In genomic region chr9:23115026-23115425, GRCm38 (mm10) we compare ENCODE assay signal across 13 mouse cellular contexts.
"Had no signal": no experiment of that assay in that cellular context is flagged by ENCODE, and none has a peak within 500 bp of the region (broad histone marks: within the 10 kb centered on the region; RNA-seq: fewer than 3 reads in every experiment).

No protein-coding gene starts in this region.

- H3K27me3 ChIP-seq: limb, embryonic 15.5 days; liver, embryonic 12.5 days; neural tube, embryonic 15.5 days had no signal

- DNase-seq: kidney, postnatal 14 days; lung, embryonic 14.5 days; lung, postnatal 10 days; lung, postnatal 4 days; midbrain, embryonic 14.5 days; right cerebral cortex, adult 18-20 months; right cerebral cortex, postnatal 25 days had no signal

- H3K27ac ChIP-seq: kidney, embryonic 15.5 days; limb, embryonic 15.5 days; liver, embryonic 12.5 days; midbrain, embryonic 10.5 days; neural tube, embryonic 15.5 days had no signal

- H3K4me1 ChIP-seq: kidney, embryonic 15.5 days; limb, embryonic 15.5 days; liver, embryonic 12.5 days; midbrain, embryonic 10.5 days; neural tube, embryonic 15.5 days had no signal

- H3K4me2 ChIP-seq: kidney, embryonic 15.5 days; limb, embryonic 15.5 days; liver, embryonic 12.5 days; lung, embryonic 14.5 days; neural tube, embryonic 15.5 days had no signal

- H3K4me3 ChIP-seq: kidney, embryonic 15.5 days; limb, embryonic 15.5 days; liver, embryonic 12.5 days; midbrain, embryonic 10.5 days; myocyte; neural tube, embryonic 15.5 days had no signal

- H3K9me3 ChIP-seq: kidney, embryonic 15.5 days; limb, embryonic 15.5 days; liver, embryonic 12.5 days; midbrain, embryonic 10.5 days; neural tube, embryonic 15.5 days had no signal

- ATAC-seq: liver, embryonic 12.5 days had no signal

- H3K9ac ChIP-seq: kidney, embryonic 15.5 days; limb, embryonic 15.5 days; liver, embryonic 12.5 days; lung, embryonic 14.5 days; neural tube, embryonic 15.5 days had no signal

- H3K36me3 ChIP-seq: kidney, embryonic 15.5 days; limb, embryonic 15.5 days; liver, embryonic 12.5 days; midbrain, embryonic 10.5 days; neural tube, embryonic 15.5 days had no signal
